In the genomic region with DNA sequence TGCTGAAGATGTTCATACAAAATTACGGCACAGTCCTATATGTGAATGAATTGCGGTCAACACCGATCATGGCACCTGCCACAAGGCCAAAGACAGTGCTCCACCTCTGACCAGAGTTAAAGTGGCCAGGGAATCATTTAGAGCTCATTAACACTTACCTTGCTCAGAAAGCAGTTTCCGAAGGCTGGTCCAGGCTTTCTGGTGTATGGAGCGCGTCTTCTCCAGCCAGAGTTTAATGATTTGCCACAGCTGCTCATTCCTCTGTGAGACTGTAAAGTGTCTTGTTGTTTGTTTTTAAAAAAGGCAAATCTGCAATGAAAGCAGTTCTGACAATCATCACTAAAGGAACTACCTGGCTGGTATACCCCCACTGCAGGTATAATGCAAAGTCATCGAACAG, we compare ENCODE assay signal across 15 mouse cellular contexts.
"Had no signal": no experiment of that assay in that cellular context is flagged by ENCODE, and none has a peak within 500 bp of the region (broad histone marks: within the 10 kb centered on the region; RNA-seq: fewer than 3 reads in every experiment).

No protein-coding gene starts in this region.

- H3K4me2 ChIP-seq: liver, embryonic 13.5 days; lung, embryonic 14.5 days; midbrain, embryonic 12.5 days; midbrain, embryonic 15.5 days; neural tube, embryonic 13.5 days had no signal

- H3K4me1 ChIP-seq: liver, embryonic 13.5 days; midbrain, embryonic 12.5 days; midbrain, embryonic 15.5 days; neural tube, embryonic 13.5 days had no signal

- H3K9me3 ChIP-seq: liver, embryonic 13.5 days; midbrain, embryonic 12.5 days; midbrain, embryonic 15.5 days; neural tube, embryonic 13.5 days had no signal

- H3K9ac ChIP-seq: liver, embryonic 13.5 days; lung, embryonic 14.5 days; midbrain, embryonic 12.5 days; midbrain, embryonic 15.5 days; neural tube, embryonic 13.5 days had no signal

- DNase-seq: layer of hippocampus, adult 9-11 months; liver, embryonic 13.5 days; lung, embryonic 14.5 days; retina, postnatal 1 day; right cerebral cortex, postnatal 25 days; spleen, adult 18-20 months; thymus, adult 18-20 months; thymus, postnatal 14 days; thymus, postnatal 4 days had no signal

- H3K27me3 ChIP-seq: liver, embryonic 13.5 days; midbrain, embryonic 12.5 days; midbrain, embryonic 15.5 days; neural tube, embryonic 13.5 days had no signal

- ATAC-seq: intestine, postnatal 0 days; midbrain, embryonic 15.5 days had no signal

- H3K27ac ChIP-seq: layer of hippocampus, adult 2 months; liver, embryonic 13.5 days; macrophage; midbrain, embryonic 12.5 days; midbrain, embryonic 15.5 days; neural tube, embryonic 13.5 days had no signal

- H3K4me3 ChIP-seq: layer of hippocampus, adult 2 months; liver, embryonic 13.5 days; midbrain, embryonic 12.5 days; midbrain, embryonic 15.5 days; neural tube, embryonic 13.5 days had no signal

- H3K36me3 ChIP-seq: liver, embryonic 13.5 days; midbrain, embryonic 12.5 days; midbrain, embryonic 15.5 days; neural tube, embryonic 13.5 days had no signal
